In genomic region chr7:30012956-30013363, GRCm38 (mm10) we compare ENCODE assay signal across 9 mouse cellular contexts. TPM values are rescaled to one million over a fixed set of nuclear protein-coding genes. Genes with fewer than 3 reads are reported as not detected.
DNase-seq lines count a peak whose midpoint lies in the region; ATAC-seq and TF ChIP-seq lines count a peak whose summit lies in the region.
"Had no signal": no experiment of that assay in that cellular context is flagged by ENCODE, and none has a peak within 500 bp of the region (broad histone marks: within the 10 kb centered on the region; RNA-seq: fewer than 3 reads in every experiment).

No protein-coding gene starts in this region.

- DNase-seq in gastrocnemius, adult 18-20 months (ENCODE audit: low spot score), result peak; percentile 82
- no peak for DNase-seq in gastrocnemius, postnatal 36 days
- peak; percentile 91 for DNase-seq in NIH3T3 (ENCODE audit: low read depth)
- peak; percentile 74 for DNase-seq in embryo, embryonic 10.5 days (ENCODE audit: low spot score)
- DNase-seq in heart, postnatal 4 days, result peak; percentile 65
- peak; percentile 37 to 65 for DNase-seq in layer of hippocampus, adult 8-10 months (ENCODE audit: low spot score in 2 of 2)
- peak; percentile 7 to 20 for DNase-seq in spleen, adult 2 months (ENCODE audit: low read depth in 1 of 2, low spot score in 2 of 2)

- peak; percentile 43; the same call in 1 of the 2 replicates for TF ChIP-seq CTCF in spleen, adult 2 months (IDR thresholded peaks at IDR 0.05; ENCODE audit: extremely low read depth, insufficient read depth, insufficient read length, insufficient replicate concordance)

- H3K27ac ChIP-seq in spleen, adult 2 months (ENCODE audit: insufficient read depth, low read length), result no peak overlapping the region
- H3K27ac ChIP-seq: macrophage had no signal

- H3K27me3 ChIP-seq in spleen, adult 2 months (ENCODE audit: control insufficient read depth, insufficient read depth, low read length), result no peaks in the 10 kb centered on the region

- 79% methylated on average over 4 of the region's 4 CpGs for WGBS in spleen, adult 2 months

- H3K4me1 ChIP-seq in spleen, adult 2 months (ENCODE audit: control insufficient read depth, insufficient read depth, insufficient read length), result no peaks in the 10 kb centered on the region

- no peak for TF ChIP-seq POLR2A in spleen, adult 2 months (IDR thresholded peaks at IDR 0.05; ENCODE audit: low read depth, low read length)

- peaks cover 22% of the 10 kb centered on the region for H3K36me3 ChIP-seq in spleen, adult 2 months (ENCODE audit: control insufficient read depth, insufficient read depth, low read length)

- no peak overlapping the region for H3K4me3 ChIP-seq in spleen, adult 2 months (ENCODE audit: extremely low read depth, insufficient read depth, insufficient read length)

- intact Hi-C loops in gastrocnemius, postnatal 36 days (cut with DNase I), result loop anchor here (10.0 kb wide), 1 partner anchor 202 kb away; no protein-coding TSS in a partner anchor

- peak; percentile 79 for ATAC-seq in megakaryocyte-erythroid progenitor cell, adult 5-6 weeks (replicated peaks; ENCODE audit: low FRiP score, low TSS enrichment, poor library complexity, severe bottlenecking)

RNA-seq across cellular contexts. Expression of gene Zfp568, which starts 29.2 kb away (rescaled TPM):
- 10 to 100 TPM; 11.0 to 16.9 TPM for total RNA-seq in gastrocnemius, adult 18-20 months (2021)
- 10 to 100 TPM; 15.4 to 18.7 TPM for total RNA-seq in gastrocnemius, postnatal 36 days (2021)
- 10 to 100 TPM; 83.8 to 87.0 TPM for total RNA-seq in heart, postnatal 4 days (2021)
- 1 to 10 TPM; 3.3 to 7.7 (median 4.0) TPM for total RNA-seq in layer of hippocampus, adult 8-10 months (2022)
- total RNA-seq in megakaryocyte-erythroid progenitor cell, adult 5-6 weeks (2014; fragmentation: Nextera tagmentation), result 9.0 and 16.5 TPM in 2 replicates
- total RNA-seq in megakaryocyte-erythroid progenitor cell, adult 5-6 weeks (2017), result 25.7 and 26.1 TPM in 2 replicates
- 3.0 and 3.1 TPM in 2 replicates for polyA plus RNA-seq in spleen, adult 2 months (2012; rRNA removed)

RNA-seq across cellular contexts. Expression of gene Zfp14, which starts 38.2 kb away (rescaled TPM):
- 1 to 10 TPM; 2.1 to 2.3 TPM for total RNA-seq in gastrocnemius, adult 18-20 months (2021)
- total RNA-seq in gastrocnemius, postnatal 36 days (2021), result 1 to 10 TPM; 1.6 to 1.9 TPM
- total RNA-seq in heart, postnatal 4 days (2021), result 1 to 10 TPM; 1.8 to 2.1 TPM
- 10 to 100 TPM in 1 of 4 experiments, 1 to 10 TPM in 3; 8.5 to 10.3 (median 9.5) TPM for total RNA-seq in layer of hippocampus, adult 8-10 months (2022)
- total RNA-seq in megakaryocyte-erythroid progenitor cell, adult 5-6 weeks (2014; fragmentation: Nextera tagmentation), result 0.74 and 1.3 TPM in 2 replicates
- 1.1 and 5.8 TPM in 2 replicates for total RNA-seq in megakaryocyte-erythroid progenitor cell, adult 5-6 weeks (2017)
- 1.1 and 1.4 TPM in 2 replicates for polyA plus RNA-seq in spleen, adult 2 months (2012; rRNA removed)

RNA-seq across cellular contexts. Expression of gene Zfp74, which starts 59.1 kb away (rescaled TPM):
- total RNA-seq in gastrocnemius, adult 18-20 months (2021), result 1 to 10 TPM; 5.4 to 6.4 TPM
- total RNA-seq in gastrocnemius, postnatal 36 days (2021), result 1 to 10 TPM; 4.8 to 5.5 TPM
- 1 to 10 TPM; 6.5 to 7.1 TPM for total RNA-seq in heart, postnatal 4 days (2021)
- 10 to 100 TPM; 17.2 to 19.9 (median 18.2) TPM for total RNA-seq in layer of hippocampus, adult 8-10 months (2022)
- total RNA-seq in megakaryocyte-erythroid progenitor cell, adult 5-6 weeks (2014; fragmentation: Nextera tagmentation), result 9.1 and 10.6 TPM in 2 replicates
- 8.4 and 9.2 TPM in 2 replicates for total RNA-seq in megakaryocyte-erythroid progenitor cell, adult 5-6 weeks (2017)
- polyA plus RNA-seq in spleen, adult 2 months (2012; rRNA removed), result 4.0 and 6.0 TPM in 2 replicates

RNA-seq across cellular contexts. Expression of gene Zfp82, which starts 59.7 kb away (rescaled TPM):
- total RNA-seq in gastrocnemius, adult 18-20 months (2021), result 1 to 10 TPM; 1.6 to 2.7 TPM
- total RNA-seq in gastrocnemius, postnatal 36 days (2021), result 1 to 10 TPM; 1.4 to 1.7 TPM
- total RNA-seq in heart, postnatal 4 days (2021), result 1 to 10 TPM in 1 of 2 experiments, under 1 TPM in 1; 0.23 to 1.0 TPM
- 1 to 10 TPM; 4.3 to 7.1 (median 5.1) TPM for total RNA-seq in layer of hippocampus, adult 8-10 months (2022)
- total RNA-seq in megakaryocyte-erythroid progenitor cell, adult 5-6 weeks (2014; fragmentation: Nextera tagmentation), result 4.6 and 6.8 TPM in 2 replicates
- total RNA-seq in megakaryocyte-erythroid progenitor cell, adult 5-6 weeks (2017), result 4.5 and 7.5 TPM in 2 replicates
- 0.40 and 0.81 TPM in 2 replicates for polyA plus RNA-seq in spleen, adult 2 months (2012; rRNA removed)

Comparison
In these comparisons a context has a peak if more than half of its experiments do, and no peak if none do; other contexts are left out.
1. DNase-seq: peak in gastrocnemius, adult 18-20 months (single experiment), NIH3T3 (single experiment), embryo, embryonic 10.5 days (single experiment), heart, postnatal 4 days (single experiment), layer of hippocampus, adult 8-10 months (2 of 2) and spleen, adult 2 months (2 of 2); none in gastrocnemius, postnatal 36 days (0 of 2).